Mouse (Mus musculus): ENCODE measurements around the gene Pou2f2. TPM values are rescaled to one million over a fixed set of nuclear protein-coding genes. Genes with fewer than 3 reads are reported as not detected.

The Pou2f2 gene
- total RNA-seq, 2 experiments from 2014 or later, result 11.8 to 13.7 TPM

- intact Hi-C loops (cut with DNase I), result no loop called here
- no peak for DNase-seq (ENCODE audit: low spot score in 2 of 2)
Measured at GRCm38 (mm10) chr7:25197384-25198018, 18.0 kb upstream of the Pou2f2 start.

- intact Hi-C loops (cut with DNase I), result no loop called here
- no peak for DNase-seq (ENCODE audit: low spot score in 2 of 2)
Measured at GRCm38 (mm10) chr7:25196107-25196506, 16.6 kb upstream of the Pou2f2 start.

GRCm38 (mm10) chr7:25195148-25195547, 15.6 kb upstream of the Pou2f2 start:
- intact Hi-C loops (cut with DNase I), result no loop called here
- no peak for DNase-seq (ENCODE audit: low spot score in 2 of 2)

- DNase-seq (ENCODE audit: low spot score in 2 of 2), result no peak
- intact Hi-C loops (cut with DNase I), result no loop called here
Measured at GRCm38 (mm10) chr7:25192110-25192509, 12.6 kb upstream of the Pou2f2 start.

GRCm38 (mm10) chr7:25190806-25191205, 11.3 kb upstream of the Pou2f2 start:
- intact Hi-C loops (cut with DNase I), result no loop called here

GRCm38 (mm10) chr7:25187662-25188650, 8.4 kb upstream of the Pou2f2 start:
- DNase-seq (ENCODE audit: low spot score in 2 of 2), result peak; percentile 87 to 90
- intact Hi-C loops (cut with DNase I), result loop anchor here (1.0 to 2.0 kb wide), 2 partner anchors 31 to 55 kb away; no protein-coding TSS in a partner anchor

More at GRCm38 (mm10) chr7:25190806-25191205, 11.3 kb upstream of the Pou2f2 start:
- DNase-seq (ENCODE audit: low spot score in 2 of 2), result no peak

GRCm38 (mm10) chr7:25184091-25184490, 4.6 kb upstream of the Pou2f2 start:
- intact Hi-C loops (cut with DNase I), result no loop called here
- no peak for DNase-seq (ENCODE audit: low spot score in 2 of 2)

- intact Hi-C loops (cut with DNase I), result no loop called here
- DNase-seq (ENCODE audit: low spot score in 2 of 2), result peak in 1 of 2 experiments; percentile 21
Measured at GRCm38 (mm10) chr7:25181814-25182213, 2.3 kb upstream of the Pou2f2 start.

- DNase-seq (ENCODE audit: low spot score in 2 of 2), result no peak
- intact Hi-C loops (cut with DNase I), result no loop called here
Measured at GRCm38 (mm10) chr7:25181331-25181790, 1.8 kb upstream of the Pou2f2 start.

GRCm38 (mm10) chr7:25180512-25180911, 986 bp upstream of the Pou2f2 start:
- no peak for DNase-seq (ENCODE audit: low spot score in 2 of 2)
- intact Hi-C loops (cut with DNase I), result no loop called here

- DNase-seq (ENCODE audit: low spot score in 2 of 2), result peak; percentile 39 to 69
- intact Hi-C loops (cut with DNase I), result no loop called here
Measured at GRCm38 (mm10) chr7:25178787-25179605, 530 bp downstream of the Pou2f2 start.

- intact Hi-C loops (cut with DNase I), result no loop called here
- peak; percentile 16 to 55 for DNase-seq (ENCODE audit: low spot score in 2 of 2)
Measured at GRCm38 (mm10) chr7:25178317-25178716, 1.2 kb downstream of the Pou2f2 start.

GRCm38 (mm10) chr7:25174343-25174742, 5.2 kb downstream of the Pou2f2 start:
- intact Hi-C loops (cut with DNase I), result no loop called here
- DNase-seq (ENCODE audit: low spot score in 2 of 2), result no peak

- intact Hi-C loops (cut with DNase I), result no loop called here
- no peak for DNase-seq (ENCODE audit: low spot score in 2 of 2)
Measured at GRCm38 (mm10) chr7:25172669-25173068, 6.9 kb downstream of the Pou2f2 start.

GRCm38 (mm10) chr7:25170583-25170982, 8.9 kb downstream of the Pou2f2 start:
- intact Hi-C loops (cut with DNase I), result no loop called here
- DNase-seq (ENCODE audit: low spot score in 2 of 2), result no peak

GRCm38 (mm10) chr7:25166106-25166505, 13.4 kb downstream of the Pou2f2 start:
- DNase-seq (ENCODE audit: low spot score in 2 of 2), result no peak
- intact Hi-C loops (cut with DNase I), result no loop called here

- intact Hi-C loops (cut with DNase I), result no loop called here
Measured at GRCm38 (mm10) chr7:25156158-25156648, 23.3 kb downstream of the Pou2f2 start.

GRCm38 (mm10) chr7:25155469-25156157, 23.9 kb downstream of the Pou2f2 start:
- intact Hi-C loops (cut with DNase I), result no loop called here
- no peak for DNase-seq (ENCODE audit: low spot score in 2 of 2)

More at GRCm38 (mm10) chr7:25156158-25156648, 23.3 kb downstream of the Pou2f2 start:
- DNase-seq (ENCODE audit: low spot score in 2 of 2), result no peak

- no peak for DNase-seq (ENCODE audit: low spot score in 2 of 2)
- intact Hi-C loops (cut with DNase I), result no loop called here
Measured at GRCm38 (mm10) chr7:25154648-25155047, 24.9 kb downstream of the Pou2f2 start.
